Mouse (Mus musculus) bone marrow macrophage, adult 2 months (primary cell): ENCODE results near the gene Igfbp6.

Experiments used
- CTCF ChIP-seq: IDR thresholded peaks from 2 replicates; pipeline ENCODE4 v1.5.1; 2012; ENCODE audit warnings: low read depth, mild to moderate bottlenecking, low read length, moderate library complexity
- POLR2A ChIP-seq: IDR thresholded peaks from 2 replicates; pipeline ENCODE4 v1.6.1; 2012; ENCODE audit warnings: mild to moderate bottlenecking, low read depth, low read length, borderline replicate concordance

GRCm38 (mm10) chr15:102116753-102117415 is 27.3 kb upstream of the Igfbp6 start:
- TF ChIP-seq CTCF (no peak), POLR2A (no peak)
